Mouse (Mus musculus): ENCODE results near the gene Tbccd1. TPM values are rescaled to one million over a fixed set of nuclear protein-coding genes. Genes with fewer than 3 reads are reported as not detected.
A peak's percentile ranks its signal among the peaks of the same experiment; 100 is the strongest.
"Not testable (repeated sequence)": the region's sequence is repeated elsewhere in the genome, so short reads cannot be mapped to it uniquely, and the experiment has no call there.

Gene Tbccd1
- polyA plus RNA-seq, 1 experiment from 2014 or later, result 32.3 TPM

DNA sequence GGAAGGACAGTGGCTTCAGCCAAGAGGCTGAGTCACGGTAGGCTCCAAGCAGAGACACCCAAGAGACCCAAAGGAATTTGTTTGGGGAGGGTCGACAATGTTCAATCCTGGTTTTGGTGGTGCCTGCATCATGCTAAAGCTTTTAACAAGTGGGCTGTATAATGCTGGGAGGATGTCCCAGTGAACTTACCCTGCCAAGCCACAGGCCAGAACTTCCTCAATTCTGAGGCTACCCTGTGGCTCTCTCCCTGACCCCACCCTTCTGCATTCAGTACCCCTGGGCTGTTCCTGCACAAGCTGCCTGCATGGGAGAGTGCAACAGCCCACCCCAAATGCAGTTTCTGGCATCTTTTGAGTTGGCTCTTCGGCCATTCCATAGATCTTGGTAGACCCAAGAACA is 58.9 kb downstream of the Tbccd1 start:
- Histone ChIP-seq H3K4me1 (replicated peaks) (peaks cover 30% of the 10 kb centered on the region), H3K9me3 (no peaks in the 10 kb centered on the region), H3K4me3 (no peak overlapping the region), H3K36me3 (no peaks in the 10 kb centered on the region), H3K27ac (no peak overlapping the region), H3K27me3 (ENCODE audit: insufficient read depth, poor library complexity, severe bottlenecking) (peaks cover 68% of the 10 kb centered on the region)
- no peak for DNase-seq (ENCODE audit: low spot score)
- 83% methylated on average over 3 of the region's 3 CpGs for WGBS

DNA sequence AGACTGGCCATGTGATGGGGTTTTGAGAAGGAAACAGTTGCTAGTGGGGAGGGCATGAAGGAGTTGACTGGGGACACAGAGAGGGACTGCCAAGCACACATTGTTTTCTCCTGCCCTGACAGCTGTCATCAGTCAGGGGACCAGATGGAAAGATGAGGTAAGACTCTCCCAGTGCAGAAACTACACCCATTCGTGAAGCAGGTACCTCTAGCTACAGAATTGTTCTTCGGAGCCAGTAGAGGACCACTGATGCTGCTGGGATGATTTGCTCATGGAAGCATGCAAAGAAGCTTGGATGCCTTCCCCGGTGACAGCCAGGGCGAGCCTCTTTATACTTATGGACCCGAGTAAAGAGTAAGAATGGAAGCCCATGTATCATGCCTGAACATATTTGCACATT is 59.9 kb downstream of the Tbccd1 start:
- whole genome bisulfite sequencing, result 81% methylated on average over 5 of the region's 5 CpGs
- H3K4me1 ChIP-seq (replicated peaks), result peaks cover 30% of the 10 kb centered on the region
- no peak overlapping the region for H3K4me3 ChIP-seq
- no peak overlapping the region for H3K27ac ChIP-seq
- H3K9me3 ChIP-seq, result no peaks in the 10 kb centered on the region
- no peak for DNase-seq (ENCODE audit: low spot score)
- peaks cover 74% of the 10 kb centered on the region for H3K27me3 ChIP-seq (ENCODE audit: insufficient read depth, poor library complexity, severe bottlenecking)
- H3K36me3 ChIP-seq, result no peaks in the 10 kb centered on the region

DNA sequence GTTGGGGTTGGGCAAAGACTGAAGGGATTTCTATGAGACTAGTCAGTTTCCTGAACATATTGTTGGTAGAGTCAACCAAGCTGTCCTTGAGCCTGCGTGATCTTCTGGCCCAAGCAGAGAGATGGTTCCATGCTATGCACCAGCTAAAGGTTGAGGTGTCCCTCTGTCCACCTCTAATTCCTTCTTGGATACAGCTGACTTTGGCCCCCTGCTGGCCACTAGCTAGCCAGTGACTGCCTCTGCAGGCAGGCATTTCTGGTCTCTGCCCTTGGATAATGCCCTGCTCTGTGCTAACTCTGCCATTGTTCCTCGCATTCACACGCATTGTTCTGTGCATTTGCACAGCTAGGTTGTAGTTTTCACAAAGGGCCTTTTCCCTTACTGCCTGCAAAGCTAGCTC is 62.0 kb downstream of the Tbccd1 start:
- H3K27ac ChIP-seq, result no peak overlapping the region
- 58% methylated on average over 3 of the region's 3 CpGs for WGBS
- H3K27me3 ChIP-seq (ENCODE audit: insufficient read depth, poor library complexity, severe bottlenecking), result peaks cover 70% of the 10 kb centered on the region
- no peak overlapping the region for H3K4me3 ChIP-seq
- H3K9me3 ChIP-seq, result no peaks in the 10 kb centered on the region
- no peaks in the 10 kb centered on the region for H3K36me3 ChIP-seq
- peaks cover 34% of the 10 kb centered on the region for H3K4me1 ChIP-seq (replicated peaks)
- DNase-seq (ENCODE audit: low spot score), result peak; percentile 41

DNA sequence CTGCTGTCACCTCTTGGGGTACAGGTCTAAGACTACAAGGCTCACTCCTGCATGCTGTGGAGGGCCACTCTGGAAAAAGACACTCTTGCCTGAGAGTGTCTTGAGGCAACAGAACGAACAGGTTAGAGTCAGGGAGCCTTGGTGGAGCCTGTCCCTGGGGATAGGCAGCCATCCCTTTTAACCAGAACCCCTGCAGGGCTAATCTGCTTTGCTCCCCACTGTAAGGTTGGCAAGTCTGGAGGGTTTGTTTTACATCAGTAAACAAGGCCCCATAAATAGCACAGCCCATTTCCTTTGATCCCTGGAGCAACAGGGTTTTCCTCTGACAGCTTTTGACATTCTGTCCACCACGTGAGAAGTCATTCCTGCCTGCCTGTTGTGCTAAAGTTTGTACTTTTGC is 66.2 kb downstream of the Tbccd1 start:
- WGBS, result 10% methylated on average over 2 of the region's 2 CpGs
- H3K27me3 ChIP-seq (ENCODE audit: insufficient read depth, poor library complexity, severe bottlenecking), result peaks cover 40% of the 10 kb centered on the region
- no peak overlapping the region for H3K27ac ChIP-seq
- peaks cover 26% of the 10 kb centered on the region for H3K4me1 ChIP-seq (replicated peaks)
- no peaks in the 10 kb centered on the region for H3K9me3 ChIP-seq
- no peak for DNase-seq (ENCODE audit: low spot score)
- no peaks in the 10 kb centered on the region for H3K36me3 ChIP-seq
- no peak overlapping the region for H3K4me3 ChIP-seq

DNA sequence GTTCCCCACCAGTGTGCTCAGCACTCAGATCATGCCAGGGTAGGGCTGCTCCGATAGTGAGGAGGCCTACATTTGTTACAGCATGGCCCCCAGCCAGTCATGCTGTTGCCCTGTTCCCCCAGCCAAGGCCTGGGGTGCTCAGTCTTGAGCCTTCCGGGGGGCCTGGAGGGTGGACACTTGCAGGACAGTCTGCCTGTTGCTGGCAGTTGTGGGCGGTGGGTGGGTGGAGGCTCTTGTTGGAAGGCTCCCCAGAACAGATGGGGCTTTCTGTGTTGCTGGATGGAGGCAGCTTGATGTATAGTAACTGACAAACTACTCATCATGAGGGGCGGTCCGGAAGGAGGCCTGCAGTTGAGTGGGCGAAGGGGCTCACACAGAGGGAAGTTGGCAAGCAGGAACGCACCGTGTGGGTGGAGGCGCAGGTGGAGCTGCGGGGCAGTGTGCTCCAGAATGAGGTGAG is 67.5 kb downstream of the Tbccd1 start:
- 60% methylated on average over 10 of the region's 10 CpGs for WGBS
- no peak for DNase-seq (ENCODE audit: low spot score)
- H3K36me3 ChIP-seq, result no peaks in the 10 kb centered on the region
- H3K9me3 ChIP-seq, result no peaks in the 10 kb centered on the region
- H3K27me3 ChIP-seq (ENCODE audit: insufficient read depth, poor library complexity, severe bottlenecking), result peaks cover 29% of the 10 kb centered on the region
- H3K4me1 ChIP-seq (replicated peaks), result peaks cover 21% of the 10 kb centered on the region
- peak overlapping the region; percentile 35; the same call in 1 of the 2 replicates for H3K27ac ChIP-seq
- H3K4me3 ChIP-seq, result no peak overlapping the region

DNA sequence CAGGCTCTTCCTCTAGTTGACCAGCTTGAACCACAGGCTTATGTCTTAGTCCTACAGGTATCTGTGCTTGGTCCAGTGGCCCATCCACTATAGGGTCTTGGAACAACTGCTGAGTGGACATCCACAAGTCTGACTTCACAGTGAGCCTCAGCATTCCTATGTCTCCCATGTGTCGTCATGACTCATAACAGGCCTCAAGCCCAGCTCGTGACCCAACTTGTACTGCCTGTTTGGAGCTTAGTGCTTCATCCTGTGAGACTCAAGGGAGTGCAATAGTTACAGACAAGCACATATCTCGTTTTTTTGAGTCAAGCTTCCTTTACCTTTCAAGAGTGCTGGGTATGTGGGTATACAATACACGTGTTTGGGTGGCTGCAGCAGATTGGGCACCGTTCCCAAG is 74.8 kb downstream of the Tbccd1 start:
- Histone ChIP-seq H3K36me3 (no peaks in the 10 kb centered on the region), H3K9me3 (peaks cover 8% of the 10 kb centered on the region), H3K4me1 (replicated peaks) (no peaks in the 10 kb centered on the region), H3K27ac (no peak overlapping the region), H3K27me3 (ENCODE audit: insufficient read depth, poor library complexity, severe bottlenecking) (no peaks in the 10 kb centered on the region), H3K4me3 (no peak overlapping the region)
- DNase-seq (ENCODE audit: low spot score), result no peak
- WGBS, result 84% methylated on average over 5 of the region's 5 CpGs

DNA sequence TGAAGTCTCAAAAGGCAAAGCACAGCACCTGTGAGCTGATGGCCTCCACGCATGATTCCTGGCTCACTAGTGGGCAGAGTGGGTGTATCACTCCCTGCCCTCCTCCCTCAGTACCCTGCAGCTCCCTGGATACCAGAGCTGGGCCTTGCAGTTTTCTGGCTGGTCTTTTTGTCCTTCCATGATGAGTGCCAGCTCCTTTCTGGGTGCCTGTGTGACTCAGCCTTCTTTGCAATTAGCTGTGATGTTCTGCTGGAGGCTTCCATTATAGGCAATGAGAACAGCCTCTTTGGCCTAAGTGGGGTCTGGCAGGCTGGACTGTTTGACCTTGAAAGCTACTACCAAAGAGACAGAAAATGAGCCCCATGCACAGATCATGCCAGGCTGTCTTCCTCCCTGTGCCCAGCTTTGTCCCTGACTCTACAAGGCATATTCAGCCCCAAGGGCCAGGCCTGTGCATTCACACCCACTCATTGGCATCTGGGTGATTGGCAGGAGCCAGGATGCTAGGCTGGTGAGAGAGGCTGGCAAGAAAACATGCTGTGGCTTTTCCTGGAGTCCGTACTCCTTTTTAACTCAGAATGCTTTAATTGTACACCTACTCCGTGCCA is 78.1 kb downstream of the Tbccd1 start:
- H3K27ac ChIP-seq, result no peak overlapping the region

DNA sequence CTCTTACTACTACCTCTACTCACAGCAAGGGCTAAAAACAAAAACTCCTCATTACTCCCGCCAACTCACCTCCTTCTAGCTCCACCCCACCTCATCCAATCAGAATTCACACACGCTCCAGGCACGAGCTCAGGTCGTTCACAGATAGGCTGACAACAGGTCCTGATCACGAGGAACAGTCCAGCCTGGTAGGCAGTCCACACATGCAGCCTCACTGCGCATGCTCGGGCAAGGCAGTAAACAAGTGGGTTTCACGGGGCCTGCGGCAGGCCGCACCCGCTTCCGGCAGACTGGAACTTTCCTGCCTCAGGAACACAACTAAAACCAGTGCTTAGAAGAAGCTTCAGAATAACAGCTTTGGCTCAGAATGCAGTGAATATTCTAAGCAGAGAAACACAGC is 79.2 kb downstream of the Tbccd1 start:
- DNase-seq (ENCODE audit: low spot score); H3K4me1 ChIP-seq (replicated peaks); H3K27ac ChIP-seq; H3K9me3 ChIP-seq; H3K36me3 ChIP-seq; H3K4me3 ChIP-seq; H3K27me3 ChIP-seq (ENCODE audit: insufficient read depth, poor library complexity, severe bottlenecking): not testable (repeated sequence)
- WGBS, result 90% methylated on average over 12 of the region's 12 CpGs

More for the DNA sequence above, 78.1 kb downstream of the Tbccd1 start:
- no peak overlapping the region for H3K4me3 ChIP-seq
- no peaks in the 10 kb centered on the region for H3K36me3 ChIP-seq
- DNase-seq (ENCODE audit: low spot score), result no peak
- no peaks in the 10 kb centered on the region for H3K27me3 ChIP-seq (ENCODE audit: insufficient read depth, poor library complexity, severe bottlenecking)
- H3K4me1 ChIP-seq (replicated peaks), result no peaks in the 10 kb centered on the region
- WGBS, result 87% methylated on average over 3 of the region's 3 CpGs
- H3K9me3 ChIP-seq, result peaks cover 8% of the 10 kb centered on the region

DNA sequence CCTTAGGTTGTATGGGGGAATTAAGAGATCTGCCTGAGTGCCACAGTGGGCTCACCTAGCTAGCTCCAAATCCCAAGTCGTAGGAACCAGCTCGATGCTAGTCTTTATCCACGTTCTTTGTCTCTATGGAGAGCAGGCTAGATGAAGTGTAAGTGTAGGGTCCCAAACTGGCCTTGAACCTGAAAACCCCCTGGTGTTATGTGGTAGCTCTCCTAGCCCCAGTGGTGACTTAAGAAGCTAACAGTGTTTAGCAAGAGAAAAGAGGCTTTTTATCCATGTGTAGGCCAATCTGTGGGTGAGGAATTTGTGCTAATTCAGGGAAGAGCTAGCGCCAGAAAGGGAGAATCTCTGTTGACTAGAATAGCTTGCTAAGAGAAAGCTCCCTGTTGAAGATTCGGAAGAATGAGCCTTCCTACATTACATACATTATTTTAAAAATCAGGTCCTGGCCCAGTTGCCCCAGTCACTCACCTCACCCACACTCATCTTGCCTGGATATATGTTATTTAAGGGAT is 81.9 kb downstream of the Tbccd1 start:
- H3K4me3 ChIP-seq, result no peak overlapping the region
- WGBS, result 67% methylated on average over 5 of the region's 5 CpGs
- H3K27ac ChIP-seq, result no peak overlapping the region
- DNase-seq (ENCODE audit: low spot score), result no peak
- H3K36me3 ChIP-seq, result no peaks in the 10 kb centered on the region
- no peaks in the 10 kb centered on the region for H3K4me1 ChIP-seq (replicated peaks)
- no peaks in the 10 kb centered on the region for H3K27me3 ChIP-seq (ENCODE audit: insufficient read depth, poor library complexity, severe bottlenecking)
- no peaks in the 10 kb centered on the region for H3K9me3 ChIP-seq

DNA sequence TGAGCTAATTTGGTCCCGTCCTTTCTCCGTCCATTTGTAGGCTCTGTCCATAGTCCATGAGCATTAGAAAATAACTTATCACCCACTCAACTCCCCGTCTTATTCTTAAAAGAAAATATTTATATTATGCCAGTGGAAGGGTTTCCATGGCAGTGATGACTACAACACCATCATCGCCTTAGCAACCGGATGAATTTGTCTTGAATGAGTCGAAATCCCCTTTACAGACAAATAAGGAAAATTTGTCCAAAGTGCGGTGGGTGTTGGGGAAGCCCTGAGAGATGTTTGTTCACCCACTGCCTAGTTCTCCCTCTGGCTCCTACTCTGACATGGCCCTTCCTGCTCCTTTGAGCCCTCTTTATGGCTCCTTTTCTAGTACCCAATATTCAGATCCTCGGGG is 88.8 kb downstream of the Tbccd1 start:
- Histone ChIP-seq H3K27me3 (ENCODE audit: insufficient read depth, poor library complexity, severe bottlenecking) (no peaks in the 10 kb centered on the region), H3K36me3 (no peaks in the 10 kb centered on the region), H3K9me3 (no peaks in the 10 kb centered on the region), H3K4me3 (no peak overlapping the region), H3K4me1 (replicated peaks) (no peaks in the 10 kb centered on the region), H3K27ac (no peak overlapping the region)
- no peak for DNase-seq (ENCODE audit: low spot score)
- 93% methylated on average over 8 of the region's 8 CpGs for WGBS

DNA sequence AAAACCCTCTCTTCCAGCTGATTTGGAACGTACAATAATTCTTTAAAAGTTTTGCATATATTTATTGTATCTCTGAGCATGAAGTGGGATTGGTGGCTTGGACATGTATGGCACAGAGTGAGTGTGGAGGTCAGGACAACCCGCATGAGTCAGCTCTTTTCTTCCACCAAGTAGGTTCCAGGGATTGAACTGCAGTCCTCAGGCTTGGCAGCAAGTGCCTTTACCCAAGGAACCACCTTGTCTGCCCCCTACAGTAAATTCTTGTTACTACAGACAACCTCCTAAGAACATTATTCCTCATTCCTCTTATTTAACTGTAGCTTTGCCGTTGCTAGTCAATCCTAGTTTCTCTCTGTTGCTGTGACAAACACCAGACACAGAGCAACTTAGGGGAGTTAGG is 90.1 kb downstream of the Tbccd1 start:
- H3K36me3 ChIP-seq, result no peaks in the 10 kb centered on the region
- WGBS, result 90% methylated on average over 3 of the region's 3 CpGs

DNA sequence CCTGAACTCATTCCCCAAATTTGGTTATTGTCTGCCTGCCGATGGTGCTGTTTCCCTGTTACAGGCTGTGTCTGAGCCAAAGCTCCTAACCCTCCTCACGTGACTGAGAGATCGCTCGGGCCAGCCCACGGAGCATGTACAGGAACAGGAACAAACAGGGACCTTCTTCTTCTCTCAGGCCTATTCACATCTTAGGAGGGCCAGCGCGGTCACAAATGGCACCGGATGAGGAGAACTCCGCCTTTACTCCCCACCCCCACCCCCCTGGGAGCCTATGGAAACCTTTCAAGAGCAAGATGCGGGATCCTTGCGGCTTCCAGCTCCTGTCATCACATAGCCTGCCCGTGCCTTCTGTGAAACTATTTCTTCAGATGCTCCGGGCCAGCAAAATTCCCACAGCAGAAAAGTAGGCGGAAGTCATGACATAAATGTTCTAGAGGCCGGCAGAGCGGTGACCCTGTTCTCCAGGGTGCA is 90.7 kb downstream of the Tbccd1 start:
- Histone ChIP-seq H3K4me1 (replicated peaks) (no peaks in the 10 kb centered on the region), H3K27ac (no peak overlapping the region), H3K4me3 (no peak overlapping the region), H3K36me3 (no peaks in the 10 kb centered on the region), H3K27me3 (ENCODE audit: insufficient read depth, poor library complexity, severe bottlenecking) (no peaks in the 10 kb centered on the region), H3K9me3 (no peaks in the 10 kb centered on the region)
- WGBS, result 67% methylated on average over 16 of the region's 16 CpGs
- peak; percentile 10 for DNase-seq (ENCODE audit: low spot score)

More for the DNA sequence above, 90.1 kb downstream of the Tbccd1 start:
- H3K27ac ChIP-seq, result no peak overlapping the region
- H3K4me3 ChIP-seq, result no peak overlapping the region
- no peaks in the 10 kb centered on the region for H3K4me1 ChIP-seq (replicated peaks)
- no peak for DNase-seq (ENCODE audit: low spot score)
- no peaks in the 10 kb centered on the region for H3K27me3 ChIP-seq (ENCODE audit: insufficient read depth, poor library complexity, severe bottlenecking)
- no peaks in the 10 kb centered on the region for H3K9me3 ChIP-seq

DNA sequence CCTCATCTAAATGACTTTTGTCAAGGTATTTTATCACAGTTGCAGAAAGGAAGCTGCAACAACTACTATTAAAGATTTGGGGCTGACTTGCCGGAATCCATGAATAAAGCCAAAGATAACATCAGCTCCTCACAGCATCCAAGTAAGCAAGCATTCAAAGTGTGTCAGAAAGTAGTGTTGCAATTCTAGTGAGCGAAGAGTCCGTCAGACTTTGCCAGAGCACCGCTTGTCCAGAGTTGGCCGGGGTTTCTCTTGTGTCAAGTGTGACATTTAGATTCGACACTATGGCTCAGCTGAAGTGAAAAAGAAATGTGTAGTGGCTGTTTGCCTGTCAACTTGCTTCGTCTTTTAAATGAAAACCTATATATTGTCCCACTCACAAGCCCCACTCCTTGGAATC is 91.9 kb downstream of the Tbccd1 start:
- H3K4me3 ChIP-seq, result no peak overlapping the region
- DNase-seq (ENCODE audit: low spot score), result no peak
- H3K36me3 ChIP-seq, result no peaks in the 10 kb centered on the region
- no peaks in the 10 kb centered on the region for H3K4me1 ChIP-seq (replicated peaks)
- H3K27ac ChIP-seq, result no peak overlapping the region
- peaks cover 2% of the 10 kb centered on the region; the same call in 1 of the 2 replicates for H3K9me3 ChIP-seq
- 96% methylated on average over 7 of the region's 7 CpGs for WGBS
- H3K27me3 ChIP-seq (ENCODE audit: insufficient read depth, poor library complexity, severe bottlenecking), result no peaks in the 10 kb centered on the region
